Mouse (Mus musculus): Measurements from ENCODE around the gene Tmem25.
"Not testable (repeated sequence)": the region's sequence is repeated elsewhere in the genome, so short reads cannot be mapped to it uniquely, and the experiment has no call there.

GRCm38 (mm10) chr9:44768029-44768394 is 31.1 kb downstream of the Tmem25 start:
- not testable (repeated sequence) for TF ChIP-seq POLR2A (IDR thresholded peaks at IDR 0.05; ENCODE audit: low read depth, low read length); CTCF (IDR thresholded peaks at IDR 0.05; ENCODE audit: extremely low read depth, insufficient read length, insufficient replicate concordance, low read depth, low read length)
